Mouse (Mus musculus) fat pad, adult 2 months (tissue): ENCODE results near the gene Gm5458.
"Not testable (repeated sequence)": the region's sequence is repeated elsewhere in the genome, so short reads cannot be mapped to it uniquely, and the experiment has no call there.

Experiments
- DNase-seq: peaks from one replicate; pipeline ENCODE4 v3.0.0-alpha.2; 2011; ENCODE audit warnings: low read depth, low spot score; ENCODE audit errors: extremely low read depth

Gm5458 gene

GRCm38 (mm10) chr14:19602481-19602880, at the start of gene Gm5458:
Gene Gm5458 (minus strand): TSS chr14:19602581.
- DNase-seq = not testable (repeated sequence)

GRCm38 (mm10) chr14:19646232-19646631, 43.9 kb upstream of the Gm5458 start:
- no peak for DNase-seq

GRCm38 (mm10) chr14:19584804-19585667, 17.3 kb downstream of the Gm5458 start, which contains the start of gene Gm2237:
Gene Gm2237 (minus strand): TSS chr14:19585135.
- not testable (repeated sequence) for DNase-seq

- DNase-seq = not testable (repeated sequence)
These were observed 52.5 kb downstream of the Gm5458 start, which contains the start of gene Gm2244 for GRCm38 (mm10) chr14:19549863-19550262. Gene Gm2244 (minus strand): TSS chr14:19549963.
